Mouse (Mus musculus) hindbrain, postnatal 0 days (tissue): ENCODE measurements around the gene Cep57l1. TPM values are rescaled to one million over a fixed set of nuclear protein-coding genes. Genes with fewer than 3 reads are reported as not detected.
A peak's percentile ranks its signal among the peaks of the same experiment; 100 is the strongest.

Experiments
- ATAC-seq: fragments of 200-750 bp; cut with Nextera tagmentation; 2 replicates; pipeline ENCODE4 v1.8.0; 2017; ENCODE audit warnings: mild to moderate bottlenecking, moderate TSS enrichment, moderate library complexity
- DNase-seq: peaks from one replicate; pipeline ENCODE4 v3.0.0-alpha.2; 2015; ENCODE audit warnings: low spot score
- H3K27ac ChIP-seq: fragments of 300-500 bp; sonication (generic); 2 replicates; pipeline ENCODE4 v1.5.1; 2014; ENCODE audit warnings: mild to moderate bottlenecking
- H3K27me3 ChIP-seq: fragments of 300-500 bp; sonication (generic); 2 replicates; pipeline ENCODE4 v1.6.1; 2014; ENCODE audit warnings: low read length, mixed read lengths; ENCODE audit not compliant: insufficient read depth
- H3K36me3 ChIP-seq: fragments of 300-500 bp; sonication (generic); 2 replicates; pipeline ENCODE4 v1.6.1; 2014; ENCODE audit warnings: low read length, mixed read lengths; ENCODE audit not compliant: insufficient read depth
- H3K4me1 ChIP-seq: fragments of 300-500 bp; sonication (generic); 2 replicates; pipeline ENCODE4 v1.6.1; 2014; ENCODE audit warnings: antibody characterized with exemption, low read length, mixed read lengths; ENCODE audit not compliant: insufficient read depth
- H3K4me2 ChIP-seq: fragments of 300-500 bp; sonication (generic); 2 replicates; pipeline ENCODE4 v1.6.1; 2014; ENCODE audit warnings: low read depth, mild to moderate bottlenecking, low read length, moderate library complexity, mixed read lengths
- H3K4me3 ChIP-seq: fragments of 300-500 bp; sonication (generic); 2 replicates; pipeline ENCODE4 v1.5.1; 2014; ENCODE audit warnings: low read length
- H3K9ac ChIP-seq: fragments of 300-500 bp; sonication (generic); replicated peaks from 2 replicates; pipeline ENCODE4 v1.6.1; 2014; ENCODE audit warnings: mild to moderate bottlenecking, low read length, moderate library complexity, mixed read lengths
- H3K9me3 ChIP-seq: fragments of 300-500 bp; sonication (generic); 2 replicates; pipeline ENCODE4 v1.6.1; 2016; ENCODE audit warnings: low read length, mixed read lengths
- CTCF ChIP-seq: IDR thresholded peaks from 2 replicates; pipeline ENCODE4 v1.5.1; 2016; ENCODE audit warnings: antibody characterized with exemption, control low read depth, low read depth
- WGBS: fragments of 180-500 bp; shearing (Covaris S2); extraction: QIAGEN DNeasy Blood & Tissue Kit; methylation state at CpG from one replicate; pipeline ENCODE4 v1.1.7; 2014; 5-methylcytosine and 5-hydroxymethylcytosine counted together
- polyA plus RNA-seq: library from polyadenylated mRNA; unstranded; fragments of >200 nt; fragmentation: Nextera tagmentation; extraction: Ambion mirVana; gene quantifications from 2 replicates; pipeline ENCODE4 v1.2.1, GENCODE M21; 2015
- total RNA-seq: library from RNA; depleted of rRNA; stranded (reverse); fragments of >200 nt; gene quantifications from 2 replicates; pipeline ENCODE4 v1.2.3, GENCODE M21; 2014

Cep57l1 gene
- total and polyA plus RNA-seq, 2 experiments from 2014 or later, result 8.0 to 11.6 TPM

DNA sequence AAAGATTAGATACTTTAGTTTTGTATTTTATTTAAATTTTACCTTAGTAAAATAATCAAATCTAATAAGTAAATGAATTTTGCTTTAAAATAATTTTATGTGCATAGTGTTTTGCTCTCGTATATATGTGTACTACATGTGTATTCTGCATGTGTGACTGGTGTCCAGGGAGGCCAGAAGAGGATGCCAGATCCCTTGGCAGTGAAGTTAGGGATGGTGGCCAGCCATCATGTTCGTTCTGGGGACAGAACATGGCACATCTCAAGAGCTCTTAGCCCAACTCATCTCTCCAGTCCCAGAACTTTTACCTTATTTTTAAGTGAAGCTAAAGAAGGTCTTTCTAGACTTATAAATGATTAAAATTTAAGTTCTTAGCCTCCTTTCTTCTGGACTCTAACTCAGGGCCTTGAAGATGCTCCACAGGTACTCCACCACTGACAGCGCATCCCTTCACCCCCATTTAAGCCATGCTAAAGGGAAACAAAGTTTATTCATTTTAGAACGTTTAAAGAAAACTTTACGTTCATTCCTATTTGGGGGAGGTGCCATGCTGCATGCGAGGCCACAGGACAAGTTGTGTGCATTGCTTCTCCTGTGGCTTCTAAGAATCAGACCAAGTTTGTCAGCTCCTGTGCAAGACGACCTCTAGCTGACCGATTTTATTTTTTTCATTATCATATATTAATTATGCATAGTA, 8.5 kb upstream of the Cep57l1 start:
- Histone ChIP-seq H3K4me1 (peaks cover 6% of the 10 kb centered on the region), H3K27me3 (no peaks in the 10 kb centered on the region), H3K9ac (no peak overlapping the region), H3K27ac (no peak overlapping the region), H3K4me2 (no peak overlapping the region), H3K9me3 (no peaks in the 10 kb centered on the region), H3K36me3 (no peaks in the 10 kb centered on the region), H3K4me3 (no peak overlapping the region)
- DNase-seq (no peak), ATAC-seq (no peak)
- TF ChIP-seq CTCF, result no peak
- 88% methylated on average over 8 of the region's 8 CpGs for WGBS

- H3K27ac ChIP-seq, result no peak overlapping the region
- no peak overlapping the region for H3K4me3 ChIP-seq
- H3K27me3 ChIP-seq, result no peaks in the 10 kb centered on the region
- H3K4me1 ChIP-seq, result peaks cover 20% of the 10 kb centered on the region
- no peak for DNase-seq
- H3K9me3 ChIP-seq, result no peaks in the 10 kb centered on the region
- no peak overlapping the region for H3K4me2 ChIP-seq
- TF ChIP-seq CTCF, result no peak
- no peaks in the 10 kb centered on the region for H3K36me3 ChIP-seq
- ATAC-seq, result no peak
- no peak overlapping the region for H3K9ac ChIP-seq
- 77% methylated on average over 5 of the region's 5 CpGs for WGBS
These were observed 6.8 kb upstream of the Cep57l1 start for GRCm38 (mm10) chr10:41816516-41816915.

DNA sequence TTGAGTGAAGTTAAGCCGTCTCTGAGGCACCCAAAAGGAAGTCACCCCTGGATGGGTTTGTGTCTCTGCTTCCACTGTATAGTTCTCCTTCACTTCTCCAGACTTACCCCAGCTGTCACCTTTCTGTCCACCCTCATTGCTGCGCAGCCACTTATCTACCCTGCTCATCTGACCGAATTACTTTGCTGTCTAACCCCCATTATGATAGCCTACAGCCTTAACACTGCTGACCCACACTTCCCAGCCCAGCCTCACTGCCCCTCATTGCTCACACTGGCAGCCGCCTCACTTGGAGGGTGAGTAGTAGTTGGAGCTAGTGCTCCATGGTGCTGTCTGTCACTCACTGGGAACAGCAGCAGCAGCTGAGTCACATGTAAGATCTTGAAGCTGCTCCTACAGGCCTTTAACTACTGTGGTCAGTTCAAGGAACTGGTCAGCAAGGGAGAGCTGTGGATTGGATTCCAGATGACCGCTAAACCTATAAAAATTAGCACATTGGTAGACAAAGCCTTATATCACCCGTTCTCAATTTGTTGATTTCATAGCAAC, 4.7 kb upstream of the Cep57l1 start:
- Histone ChIP-seq H3K9ac (no peak overlapping the region), H3K4me3 (no peak overlapping the region), H3K27ac (no peak overlapping the region), H3K27me3 (no peaks in the 10 kb centered on the region), H3K36me3 (no peaks in the 10 kb centered on the region), H3K4me1 (peaks cover 20% of the 10 kb centered on the region), H3K9me3 (no peaks in the 10 kb centered on the region), H3K4me2 (peak overlapping the region; percentile 90; the same call in 1 of the 2 replicates)
- TF ChIP-seq CTCF, result no peak
- no peak for DNase-seq
- no peak for ATAC-seq
- WGBS, result 90% methylated on average over 6 of the region's 6 CpGs

DNA sequence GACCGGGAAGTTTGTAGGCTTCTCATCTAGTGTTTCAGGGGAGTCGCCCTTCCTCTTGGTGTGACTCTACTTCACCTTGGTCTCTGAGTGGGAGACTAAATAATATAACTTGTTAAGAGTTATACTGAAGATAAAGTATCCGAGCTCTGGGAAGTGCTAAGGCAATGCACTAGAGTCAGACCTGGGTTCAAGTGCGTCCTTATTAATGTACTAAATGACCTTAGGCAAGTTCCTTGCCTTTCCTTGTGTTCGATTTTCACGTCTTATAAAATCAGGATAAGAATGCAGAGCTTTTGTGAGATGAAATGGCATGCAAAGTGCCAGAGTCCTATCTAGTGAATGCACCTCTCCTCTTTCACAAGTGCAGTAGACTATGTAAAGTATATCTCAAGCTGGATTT, 2.9 kb upstream of the Cep57l1 start:
- peak overlapping the region; percentile 90 for H3K4me2 ChIP-seq
- no peaks in the 10 kb centered on the region for H3K36me3 ChIP-seq
- WGBS, result 68% methylated on average over 6 of the region's 6 CpGs
- H3K27ac ChIP-seq, result no peak overlapping the region
- peak overlapping the region; percentile 35 for H3K9ac ChIP-seq
- DNase-seq, result no peak
- ATAC-seq, result no peak
- TF ChIP-seq CTCF, result no peak
- peak overlapping the region; percentile 57 for H3K4me3 ChIP-seq
- no peaks in the 10 kb centered on the region for H3K9me3 ChIP-seq
- peaks cover 20% of the 10 kb centered on the region for H3K4me1 ChIP-seq
- H3K27me3 ChIP-seq, result no peaks in the 10 kb centered on the region

GRCm38 (mm10) chr10:41810564-41811455, 1.1 kb upstream of the Cep57l1 start:
- no peaks in the 10 kb centered on the region for H3K27me3 ChIP-seq
- H3K36me3 ChIP-seq, result no peaks in the 10 kb centered on the region
- peak overlapping the region; percentile 84 for H3K27ac ChIP-seq
- ATAC-seq, result no peak
- TF ChIP-seq CTCF, result 0 out of 2 replicates have a peak, but pooled peaks have one; percentile 30
- DNase-seq, result peak; percentile 6
- no peaks in the 10 kb centered on the region for H3K9me3 ChIP-seq
- H3K9ac ChIP-seq, result peak overlapping the region; percentile 64
- WGBS, result under 1% methylated on average over 36 of the region's 36 CpGs
- H3K4me1 ChIP-seq, result peaks cover 20% of the 10 kb centered on the region
- H3K4me3 ChIP-seq, result peak overlapping the region; percentile 57
- peak overlapping the region; percentile 90 for H3K4me2 ChIP-seq

- no peaks in the 10 kb centered on the region for H3K36me3 ChIP-seq
- TF ChIP-seq CTCF, result no peak
- peaks cover 20% of the 10 kb centered on the region for H3K4me1 ChIP-seq
- H3K9me3 ChIP-seq, result no peaks in the 10 kb centered on the region
- H3K4me2 ChIP-seq, result peak overlapping the region; percentile 90
- peak overlapping the region; percentile 64 for H3K9ac ChIP-seq
- DNase-seq (peak; percentile 96), ATAC-seq (peak; percentile 90)
- no peaks in the 10 kb centered on the region for H3K27me3 ChIP-seq
- WGBS, result 3% methylated on average over 25 of the region's 25 CpGs
- peak overlapping the region; percentile 57 for H3K4me3 ChIP-seq
- peak overlapping the region; percentile 84 for H3K27ac ChIP-seq
These were observed 446 bp downstream of the Cep57l1 start for GRCm38 (mm10) chr10:41809080-41809770.
